Mouse (Mus musculus) ES-E14 (cell line): ENCODE measurements at regions not wholly inside any gene's neighbourhood (a gene's known extent, or its start where the extent isn't known, plus 50 kb on each side); places are given as distances from the start of the nearest gene placed in this dataset.

Experiments used
- DNase-seq: peaks from one replicate; pipeline ENCODE4 v3.0.0-alpha.2; 2013; ENCODE audit warnings: low read depth, low spot score
- H3K27ac ChIP-seq: 2 replicates; pipeline ENCODE4 v1.5.1; 2012; ENCODE audit warnings: low read depth, mild to moderate bottlenecking, low read length, moderate library complexity, mixed read lengths; ENCODE audit not compliant: poor library complexity, insufficient read depth, severe bottlenecking
- H3K36me3 ChIP-seq: 2 replicates; pipeline ENCODE4 v1.6.1; 2012; ENCODE audit warnings: mild to moderate bottlenecking, low read length, moderate library complexity, mixed read lengths; ENCODE audit not compliant: control insufficient read depth, poor library complexity, insufficient read depth, severe bottlenecking
- H3K4me1 ChIP-seq, 2 experiments: fragments of 150-350 bp in 1 of 2; sonication (generic) in 1 of 2; 2 replicates each; pipeline ENCODE4 v1.6.1; 2012; ENCODE audit warnings: low read length in 2 of 2, mild to moderate bottlenecking in 1 of 2, mixed read lengths in 1 of 2; ENCODE audit not compliant: control insufficient read depth in 2 of 2, insufficient read depth in 2 of 2, poor library complexity in 1 of 2
- H3K4me3 ChIP-seq, 2 experiments: fragments of 150-350 bp in 1 of 2; sonication (generic) in 1 of 2; 2 replicates each; pipeline ENCODE4 v1.5.1; 2012; ENCODE audit warnings: low read length in 2 of 2, low read depth in 1 of 2, mild to moderate bottlenecking in 1 of 2, mixed read lengths in 1 of 2; ENCODE audit not compliant: insufficient read depth in 1 of 2, poor library complexity in 1 of 2, severe bottlenecking in 1 of 2
- H3K9ac ChIP-seq: 2 replicates; pipeline ENCODE4 v1.6.1; 2012; ENCODE audit warnings: low read depth, mild to moderate bottlenecking, low read length, mixed read lengths; ENCODE audit not compliant: poor library complexity, insufficient read depth, severe bottlenecking
- H3K9me3 ChIP-seq: fragments of 150-350 bp; sonication (generic); 2 replicates; pipeline ENCODE4 v1.6.1; 2012; ENCODE audit warnings: low read depth, mild to moderate bottlenecking, low read length; ENCODE audit not compliant: control insufficient read depth, insufficient read depth
- CHD2 ChIP-seq: IDR thresholded peaks from 2 replicates; pipeline ENCODE4 v1.6.1; 2014; ENCODE audit warnings: mild to moderate bottlenecking, low read depth, low read length, inconsistent platforms
- HCFC1 ChIP-seq: IDR thresholded peaks from 2 replicates; pipeline ENCODE4 v1.6.1; 2012; ENCODE audit warnings: low read length, inconsistent platforms, borderline replicate concordance; ENCODE audit not compliant: insufficient read depth
- MAFK ChIP-seq: IDR thresholded peaks from 2 replicates; pipeline ENCODE4 v1.6.1; 2014; ENCODE audit warnings: mild to moderate bottlenecking, low read depth, low read length, inconsistent platforms; ENCODE audit not compliant: insufficient read depth
- ZC3H11A ChIP-seq: IDR thresholded peaks from 2 replicates; pipeline ENCODE4 v1.6.1; 2012; ENCODE audit warnings: low read depth, mild to moderate bottlenecking, inconsistent platforms, low read length, borderline replicate concordance
- ZNF384 ChIP-seq: IDR thresholded peaks from 2 replicates; pipeline ENCODE4 v1.6.1; 2012; ENCODE audit warnings: low read depth, low read length, inconsistent platforms
- in situ Hi-C, 2 experiments: fragments of 600-800 bp; cut with MboI; formaldehyde crosslinking; loops; one replicate each; pipeline ENCODE4 v1.15.1; 2025; ENCODE audit warnings: low sequenced_read_pairs in 2 of 2, inconsistent platforms in 1 of 2; ENCODE audit not compliant: unreplicated experiment in 2 of 2

- DNase-seq: no peak
- no peak overlapping the region for H3K27ac ChIP-seq
- peaks cover 0 to 1% of the 10 kb centered on the region in 2 experiments; a peak in 1 of 4 replicates for H3K4me1 ChIP-seq
- no peaks in the 10 kb centered on the region for H3K36me3 ChIP-seq
- no peak overlapping the region for H3K4me3 ChIP-seq
- no peak overlapping the region for H3K9ac ChIP-seq
- no peaks in the 10 kb centered on the region for H3K9me3 ChIP-seq
- TF ChIP-seq CHD2: no peak
- TF ChIP-seq ZNF384: no peak
- TF ChIP-seq HCFC1: no peak
- TF ChIP-seq MAFK: 0 out of 2 replicates have a peak, but pooled peaks have one; percentile 7
- no peak for TF ChIP-seq ZC3H11A
- in situ Hi-C loops: no loop called here
Observed at GRCm38 (mm10) chr5:73846096-73846782, 195.1 kb downstream of the Spata18 start.

- Histone ChIP-seq H3K4me1 (peaks cover 0 to 3% of the 10 kb centered on the region in 2 experiments; a peak in 1 of 4 replicates), H3K9me3 (no peaks in the 10 kb centered on the region), H3K36me3 (no peaks in the 10 kb centered on the region), H3K9ac (no peak overlapping the region), H3K4me3 (no peak overlapping the region), H3K27ac (no peak overlapping the region)
- no peak for DNase-seq
- in situ Hi-C loops: no loop called here
- no peak for TF ChIP-seq CHD2
- TF ChIP-seq HCFC1: no peak
- no peak for TF ChIP-seq ZNF384
- no peak for TF ChIP-seq ZC3H11A
- no peak for TF ChIP-seq MAFK
Observed at GRCm38 (mm10) chr5:73846783-73847151, 195.6 kb downstream of the Spata18 start.

GRCm38 (mm10) chr5:73851501-73851900 lies 200.3 kb downstream of the Spata18 start:
- peaks cover 0 to 3% of the 10 kb centered on the region in 2 experiments; a peak in 2 of 4 replicates for H3K4me1 ChIP-seq
- in situ Hi-C loops: loop anchor here (10.0 to 25.0 kb wide), 3 partner anchors 167 to 436 kb away; no protein-coding TSS in a partner anchor
- peak; percentile 56 for DNase-seq
- no peak overlapping the region for H3K9ac ChIP-seq
- H3K9me3 ChIP-seq: no peaks in the 10 kb centered on the region
- no peak overlapping the region for H3K4me3 ChIP-seq
- H3K36me3 ChIP-seq: no peaks in the 10 kb centered on the region
- no peak for TF ChIP-seq HCFC1
- TF ChIP-seq ZNF384: no peak
- no peak for TF ChIP-seq MAFK
- no peak for TF ChIP-seq ZC3H11A
- no peak for TF ChIP-seq CHD2
- H3K27ac ChIP-seq: no peak overlapping the region

- Histone ChIP-seq H3K9me3 (no peaks in the 10 kb centered on the region), H3K4me1 (peaks cover 0 to 3% of the 10 kb centered on the region in 2 experiments; a peak in 2 of 4 replicates), H3K4me3 (no peak overlapping the region), H3K27ac (no peak overlapping the region), H3K36me3 (no peaks in the 10 kb centered on the region), H3K9ac (no peak overlapping the region; the same call in 1 of the 2 replicates)
- in situ Hi-C loops: loop anchor here (10.0 to 25.0 kb wide), 3 partner anchors 169 to 433 kb away; no protein-coding TSS in a partner anchor
- DNase-seq: peak; percentile 65
- no peak for TF ChIP-seq ZNF384
- TF ChIP-seq HCFC1: no peak
- no peak for TF ChIP-seq MAFK
- peak; percentile 89 for TF ChIP-seq ZC3H11A
- peak; percentile 17; the same call in 1 of the 2 replicates for TF ChIP-seq CHD2
Observed at GRCm38 (mm10) chr5:73854025-73854773, 203.0 kb downstream of the Spata18 start.
